Mouse (Mus musculus): ENCODE data around the gene Cnn3.

The Cnn3 gene

GRCm38 (mm10) chr3:121490941-121491340, 64.6 kb downstream of the Cnn3 start:
- no peak for DNase-seq (ENCODE audit: low spot score in 2 of 2)

GRCm38 (mm10) chr3:121492026-121492425, 65.7 kb downstream of the Cnn3 start:
- DNase-seq (ENCODE audit: low spot score in 2 of 2), result no peak

- DNase-seq (ENCODE audit: low spot score in 2 of 2), result no peak
These were observed 67.7 kb downstream of the Cnn3 start for GRCm38 (mm10) chr3:121493997-121494421.

- DNase-seq (ENCODE audit: low spot score in 2 of 2), result peak; percentile 72 to 82
These were observed 73.9 kb downstream of the Cnn3 start for GRCm38 (mm10) chr3:121500225-121500624.

GRCm38 (mm10) chr3:121500734-121501133, 74.4 kb downstream of the Cnn3 start:
- no peak for DNase-seq (ENCODE audit: low spot score in 2 of 2)

- no peak for DNase-seq (ENCODE audit: low spot score in 2 of 2)
These were observed 78.7 kb downstream of the Cnn3 start for GRCm38 (mm10) chr3:121504927-121505487.

- no peak for DNase-seq (ENCODE audit: low spot score in 2 of 2)
These were observed 79.9 kb downstream of the Cnn3 start for GRCm38 (mm10) chr3:121506175-121506574.

- DNase-seq (ENCODE audit: low spot score in 2 of 2), result no peak
These were observed 80.5 kb downstream of the Cnn3 start for GRCm38 (mm10) chr3:121506756-121507155.

- no peak for DNase-seq (ENCODE audit: low spot score in 2 of 2)
These were observed 81.4 kb downstream of the Cnn3 start for GRCm38 (mm10) chr3:121507678-121508077.

Measured in urinary bladder, postnatal 4 days (tissue).